Mouse (Mus musculus): ENCODE measurements at regions not wholly inside any gene's neighbourhood (a gene's known extent, or its start where the extent isn't known, plus 50 kb on each side); places are given as distances from the start of the nearest gene placed in this dataset.
A peak's percentile ranks its signal among the peaks of the same experiment; 100 is the strongest.

GRCm38 (mm10) chr7:88945338-88945737, 458.7 kb downstream of the Tmem135 start:
- no peak for DNase-seq

DNA sequence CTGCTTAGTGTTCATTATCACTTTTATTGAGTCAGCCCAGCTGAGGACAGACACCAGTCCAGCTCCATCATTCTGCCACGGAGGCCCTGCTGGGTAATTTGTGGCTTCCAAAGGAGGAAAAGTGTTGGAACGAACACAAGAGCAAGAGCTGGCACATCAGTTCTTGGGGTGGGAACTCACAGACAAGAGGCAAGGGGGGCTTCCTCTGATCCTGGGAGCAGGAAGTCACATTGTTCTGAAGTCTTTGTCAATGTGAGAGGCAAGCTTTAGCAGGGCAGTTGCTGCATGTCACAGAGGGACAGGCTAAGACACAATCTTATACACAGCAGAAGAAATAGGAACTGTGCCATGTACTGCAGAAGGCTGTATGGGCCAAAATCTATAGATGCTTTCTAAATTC, 459.1 kb downstream of the Tmem135 start:
- DNase-seq, result peak; percentile 4 to 9

DNA sequence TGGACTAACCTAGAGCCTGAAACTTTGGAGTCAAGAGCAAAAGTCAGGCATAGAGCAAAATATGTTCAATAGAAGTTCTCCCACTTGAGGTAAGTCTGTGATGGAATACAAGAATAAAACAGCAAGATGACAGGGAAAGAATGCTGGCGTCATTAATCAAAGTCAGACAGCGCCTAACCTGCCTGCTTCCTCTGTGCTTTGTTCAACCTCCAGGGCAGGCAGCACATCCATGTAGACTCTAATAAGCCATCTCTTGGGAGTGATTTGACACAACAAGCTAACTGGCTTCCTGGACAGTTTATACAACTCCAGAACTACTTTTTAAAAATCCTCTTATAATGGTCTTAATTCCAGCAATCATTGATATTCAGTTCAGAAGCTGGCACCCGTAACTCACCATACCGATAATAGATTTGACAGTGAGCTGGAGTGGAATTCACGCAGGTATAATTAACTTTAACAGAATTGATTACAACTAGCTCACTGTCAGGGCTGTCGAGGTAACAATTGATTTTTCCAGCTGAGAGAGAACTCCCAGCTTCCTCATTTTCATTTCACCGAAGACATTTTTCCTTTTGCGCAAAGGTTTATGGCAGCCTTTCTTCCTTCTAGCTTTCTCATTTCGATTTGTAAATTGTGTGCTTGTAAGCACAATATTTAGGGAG, 462.6 kb downstream of the Tmem135 start:
- no peak for DNase-seq

DNA sequence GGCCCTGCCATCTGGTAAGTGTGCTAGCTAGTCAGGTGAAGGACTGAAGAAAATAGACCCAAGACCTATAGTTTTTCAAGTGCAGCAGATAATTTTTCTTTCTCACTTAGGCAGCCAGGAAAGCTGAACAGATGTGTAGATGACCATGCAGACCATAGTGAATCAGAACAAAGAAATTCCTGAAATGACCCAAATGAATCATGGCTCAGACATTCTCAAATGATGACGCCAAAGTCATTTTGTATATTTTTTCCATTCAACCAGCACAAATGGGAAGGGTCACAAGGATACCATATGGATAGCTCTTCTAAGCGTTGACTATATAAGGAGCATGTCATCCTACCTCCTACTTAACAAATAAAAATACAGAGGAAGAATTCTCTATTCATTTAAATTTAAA, 463.8 kb downstream of the Tmem135 start:
- DNase-seq, result no peak

GRCm38 (mm10) chr7:88928245-88928795, 475.7 kb downstream of the Tmem135 start:
- no peak for DNase-seq
